Mouse (Mus musculus) limb, embryonic 12.5 days (tissue): ENCODE data around the gene Lgals9. TPM values are rescaled to one million over a fixed set of nuclear protein-coding genes. Genes with fewer than 3 reads are reported as not detected.

ENCODE experiments used
- ATAC-seq: fragments of 200-750 bp; cut with Nextera tagmentation; 2 replicates; pipeline ENCODE4 v1.8.0; 2017; ENCODE audit warnings: low read depth, moderate TSS enrichment; ENCODE audit not compliant: insufficient number of reproducible peaks, insufficient read depth, low FRiP score, low TSS enrichment
- H3K27ac ChIP-seq: fragments of 300-500 bp; sonication (generic); 2 replicates; pipeline ENCODE4 v1.5.1; 2016; ENCODE audit warnings: mild to moderate bottlenecking, moderate library complexity
- H3K27me3 ChIP-seq: fragments of 300-500 bp; sonication (generic); 2 replicates; pipeline ENCODE4 v1.6.1; 2016; ENCODE audit warnings: mild to moderate bottlenecking, moderate library complexity
- H3K36me3 ChIP-seq: fragments of 300-500 bp; sonication (generic); 2 replicates; pipeline ENCODE4 v1.6.1; 2016; ENCODE audit warnings: mild to moderate bottlenecking, moderate library complexity
- H3K4me1 ChIP-seq: fragments of 300-500 bp; sonication (generic); replicated peaks from 2 replicates; pipeline ENCODE4 v1.6.1; 2016
- H3K4me2 ChIP-seq: fragments of 300-500 bp; sonication (generic); 2 replicates; pipeline ENCODE4 v1.6.1; 2016; ENCODE audit warnings: mild to moderate bottlenecking, moderate library complexity
- H3K4me3 ChIP-seq: fragments of 300-500 bp; sonication (generic); replicated peaks from 2 replicates; pipeline ENCODE4 v1.5.1; 2016; ENCODE audit warnings: mild to moderate bottlenecking
- H3K9ac ChIP-seq: fragments of 300-500 bp; sonication (generic); replicated peaks from 2 replicates; pipeline ENCODE4 v1.6.1; 2016; ENCODE audit warnings: mild to moderate bottlenecking, moderate library complexity
- H3K9me3 ChIP-seq: fragments of 300-500 bp; sonication (generic); 2 replicates; pipeline ENCODE4 v1.6.1; 2016; ENCODE audit warnings: mild to moderate bottlenecking, moderate library complexity
- WGBS: fragments of 180-500 bp; shearing (Covaris S2); methylation state at CpG from one replicate; pipeline ENCODE4 v1.1.7; 2016; 5-methylcytosine and 5-hydroxymethylcytosine counted together
- polyA plus RNA-seq: library from polyadenylated mRNA; unstranded; fragments of >200 nt; fragmentation: Nextera tagmentation; extraction: Ambion mirVana; gene quantifications from 2 replicates; pipeline ENCODE4 v1.2.1, GENCODE M21; 2016

Lgals9 gene
- polyA plus RNA-seq = 4.1 and 6.8 TPM in 2 replicates

GRCm38 (mm10) chr11:78984483-78985177 lies at the start of gene Lgals9:
Gene Lgals9, minus strand, starts transcription at chr11:78984946.
- no peak within 1 kb of the TSS for H3K9ac ChIP-seq
- no peak within 1 kb of the TSS for H3K4me2 ChIP-seq
- H3K4me3 ChIP-seq = no peak within 1 kb of the TSS
- H3K9me3 ChIP-seq = peaks cover 4% of the 10 kb centered on the region; the same call in 1 of the 2 replicates
- no peak for ATAC-seq
- H3K27ac ChIP-seq = no peak within 1 kb of the TSS
- H3K27me3 ChIP-seq = no peaks in the 10 kb centered on the region
- 71% methylated on average over 10 of the region's 10 CpGs for WGBS
- H3K4me1 ChIP-seq = 0 out of 2 replicates have a peak, but pooled peaks cover 4% of the 10 kb centered on the region
- H3K36me3 ChIP-seq = no peaks in the 10 kb centered on the region

GRCm38 (mm10) chr11:79033636-79034035 lies 48.9 kb upstream of the Lgals9 start:
- Histone ChIP-seq H3K27me3 (peaks cover 3% of the 10 kb centered on the region; the same call in 1 of the 2 replicates), H3K4me2 (no peak overlapping the region), H3K27ac (no peak overlapping the region), H3K4me3 (no peak overlapping the region), H3K9ac (no peak overlapping the region), H3K4me1 (peaks cover 11% of the 10 kb centered on the region; the same call in 1 of the 2 replicates), H3K36me3 (0 out of 2 replicates have a peak, but pooled peaks cover 5% of the 10 kb centered on the region), H3K9me3 (no peaks in the 10 kb centered on the region)
- 85% methylated on average over 11 of the region's 11 CpGs for WGBS
- ATAC-seq = no peak

- ATAC-seq = no peak
- WGBS = 78% methylated on average over 12 of the region's 12 CpGs
Measured at GRCm38 (mm10) chr11:79033021-79033420, 48.3 kb upstream of the Lgals9 start.

GRCm38 (mm10) chr11:79031452-79031746 lies 46.7 kb upstream of the Lgals9 start:
- H3K4me1 ChIP-seq = peaks cover 11% of the 10 kb centered on the region; the same call in 1 of the 2 replicates
- H3K36me3 ChIP-seq = peaks cover 14% of the 10 kb centered on the region
- no peak overlapping the region for H3K27ac ChIP-seq
- H3K4me3 ChIP-seq = no peak overlapping the region
- WGBS = 69% methylated on average over 5 of the region's 5 CpGs
- H3K4me2 ChIP-seq = no peak overlapping the region
- no peaks in the 10 kb centered on the region for H3K9me3 ChIP-seq
- H3K9ac ChIP-seq = no peak overlapping the region
- H3K27me3 ChIP-seq = peaks cover 3% of the 10 kb centered on the region; the same call in 1 of the 2 replicates
- ATAC-seq = no peak

More at GRCm38 (mm10) chr11:79033021-79033420, 48.3 kb upstream of the Lgals9 start:
- no peak overlapping the region for H3K27ac ChIP-seq
- H3K4me2 ChIP-seq = no peak overlapping the region
- no peak overlapping the region for H3K9ac ChIP-seq
- H3K27me3 ChIP-seq = peaks cover 3% of the 10 kb centered on the region; the same call in 1 of the 2 replicates
- H3K36me3 ChIP-seq = peaks cover 5% of the 10 kb centered on the region; the same call in 1 of the 2 replicates
- H3K4me3 ChIP-seq = no peak overlapping the region
- peaks cover 11% of the 10 kb centered on the region; the same call in 1 of the 2 replicates for H3K4me1 ChIP-seq
- no peaks in the 10 kb centered on the region for H3K9me3 ChIP-seq

- no peaks in the 10 kb centered on the region for H3K9me3 ChIP-seq
- WGBS = 45% methylated on average over 19 of the region's 19 CpGs
- 0 out of 2 replicates have a peak, but pooled peaks have one; percentile 53 for ATAC-seq
- no peak overlapping the region for H3K4me2 ChIP-seq
- H3K9ac ChIP-seq = no peak overlapping the region
- peaks cover 9% of the 10 kb centered on the region for H3K36me3 ChIP-seq
- H3K27me3 ChIP-seq = peaks cover under 1% of the 10 kb centered on the region; the same call in 1 of the 2 replicates
- H3K4me3 ChIP-seq = no peak overlapping the region
- peaks cover 11% of the 10 kb centered on the region; the same call in 1 of the 2 replicates for H3K4me1 ChIP-seq
- no peak overlapping the region for H3K27ac ChIP-seq
Measured at GRCm38 (mm10) chr11:79030570-79031451, 46.1 kb upstream of the Lgals9 start.

- H3K27ac ChIP-seq = peak overlapping the region; percentile 72
- H3K27me3 ChIP-seq = no peaks in the 10 kb centered on the region
- H3K9me3 ChIP-seq = no peaks in the 10 kb centered on the region
- H3K4me3 ChIP-seq = peak overlapping the region; percentile 13
- ATAC-seq = no peak
- H3K36me3 ChIP-seq = peaks cover 42% of the 10 kb centered on the region
- WGBS = 74% methylated on average over 6 of the region's 6 CpGs
- peak overlapping the region; percentile 48 for H3K4me2 ChIP-seq
- H3K4me1 ChIP-seq = peaks cover 17% of the 10 kb centered on the region
- H3K9ac ChIP-seq = 0 out of 2 replicates have a peak overlapping the region, but pooled peaks have one; percentile 23
Measured at GRCm38 (mm10) chr11:79023751-79024150, 39.0 kb upstream of the Lgals9 start.

GRCm38 (mm10) chr11:79023342-79023741 lies 38.6 kb upstream of the Lgals9 start:
- ATAC-seq = no peak
- Histone ChIP-seq H3K4me3 (peak overlapping the region; percentile 13), H3K9me3 (no peaks in the 10 kb centered on the region), H3K9ac (0 out of 2 replicates have a peak overlapping the region, but pooled peaks have one; percentile 23), H3K27ac (peak overlapping the region; percentile 72), H3K4me1 (peaks cover 17% of the 10 kb centered on the region), H3K36me3 (peaks cover 46% of the 10 kb centered on the region), H3K27me3 (no peaks in the 10 kb centered on the region), H3K4me2 (peak overlapping the region; percentile 48)
- 14% methylated on average over 7 of the region's 7 CpGs for WGBS

GRCm38 (mm10) chr11:79022836-79023235 lies 38.1 kb upstream of the Lgals9 start:
- H3K9ac ChIP-seq = peak overlapping the region; percentile 23; the same call in 1 of the 2 replicates
- H3K27ac ChIP-seq = peak overlapping the region; percentile 72

GRCm38 (mm10) chr11:79020535-79021045 lies 35.8 kb upstream of the Lgals9 start:
- Histone ChIP-seq H3K36me3 (peaks cover 60% of the 10 kb centered on the region), H3K9me3 (no peaks in the 10 kb centered on the region), H3K27ac (0 out of 2 replicates have a peak overlapping the region, but pooled peaks have one; percentile 12), H3K27me3 (no peaks in the 10 kb centered on the region), H3K4me2 (no peak overlapping the region), H3K4me3 (no peak overlapping the region), H3K4me1 (peaks cover 23% of the 10 kb centered on the region), H3K9ac (no peak overlapping the region)
- ATAC-seq = no peak
- whole genome bisulfite sequencing = 77% methylated on average over 21 of the region's 21 CpGs

More at GRCm38 (mm10) chr11:79022836-79023235, 38.1 kb upstream of the Lgals9 start:
- peak overlapping the region; percentile 48; the same call in 1 of the 2 replicates for H3K4me2 ChIP-seq
- no peaks in the 10 kb centered on the region for H3K9me3 ChIP-seq
- H3K4me1 ChIP-seq = peaks cover 17% of the 10 kb centered on the region
- no peak overlapping the region for H3K4me3 ChIP-seq
- ATAC-seq = no peak
- 70% methylated on average over 4 of the region's 4 CpGs for WGBS
- no peaks in the 10 kb centered on the region for H3K27me3 ChIP-seq
- H3K36me3 ChIP-seq = peaks cover 51% of the 10 kb centered on the region

- Histone ChIP-seq H3K9ac (no peak overlapping the region), H3K27ac (0 out of 2 replicates have a peak overlapping the region, but pooled peaks have one; percentile 12), H3K4me1 (peaks cover 25% of the 10 kb centered on the region), H3K4me2 (no peak overlapping the region), H3K9me3 (no peaks in the 10 kb centered on the region), H3K4me3 (no peak overlapping the region), H3K36me3 (peaks cover 56% of the 10 kb centered on the region), H3K27me3 (no peaks in the 10 kb centered on the region)
- ATAC-seq = no peak
- WGBS = 81% methylated on average over 17 of the region's 17 CpGs
Measured at GRCm38 (mm10) chr11:79019839-79020534, 35.2 kb upstream of the Lgals9 start.
